Mouse (Mus musculus) stomach, embryonic 14.5 days (tissue): ENCODE results near the gene Pinlyp. TPM values are rescaled to one million over a fixed set of nuclear protein-coding genes. Genes with fewer than 3 reads are reported as not detected.

Experiments used
- ATAC-seq: fragments of 200-750 bp; cut with Nextera tagmentation; 2 replicates; pipeline ENCODE4 v1.8.0; 2017; ENCODE audit warnings: low read depth, moderate TSS enrichment; ENCODE audit not compliant: insufficient number of reproducible peaks, insufficient read depth, low FRiP score
- H3K27ac ChIP-seq: fragments of 300-500 bp; sonication (generic); 2 replicates; pipeline ENCODE4 v1.5.1; 2014; ENCODE audit warnings: mild to moderate bottlenecking, low read length, moderate library complexity, mixed read lengths
- H3K27me3 ChIP-seq: fragments of 300-500 bp; sonication (generic); 2 replicates; pipeline ENCODE4 v1.6.1; 2014; ENCODE audit warnings: low read length, control low read depth, mixed read lengths; ENCODE audit not compliant: control insufficient read depth, insufficient read depth
- H3K36me3 ChIP-seq: fragments of 300-500 bp; sonication (generic); 2 replicates; pipeline ENCODE4 v1.6.1; 2014; ENCODE audit warnings: mild to moderate bottlenecking, control low read depth, low read length, moderate library complexity, mixed read lengths; ENCODE audit not compliant: control insufficient read depth, insufficient read depth
- H3K4me1 ChIP-seq: fragments of 300-500 bp; sonication (generic); 2 replicates; pipeline ENCODE4 v1.6.1; 2014; ENCODE audit warnings: low read length, control low read depth, mixed read lengths; ENCODE audit not compliant: control insufficient read depth, insufficient read depth
- H3K4me2 ChIP-seq: fragments of 300-500 bp; sonication (generic); replicated peaks from 2 replicates; pipeline ENCODE4 v1.6.1; 2014; ENCODE audit warnings: low read depth, low read length, control low read depth
- H3K4me3 ChIP-seq: fragments of 300-500 bp; sonication (generic); 2 replicates; pipeline ENCODE4 v1.5.1; 2014; ENCODE audit warnings: low read depth, low read length, control low read depth
- H3K9ac ChIP-seq: fragments of 300-500 bp; sonication (generic); replicated peaks from 2 replicates; pipeline ENCODE4 v1.6.1; 2014; ENCODE audit warnings: low read depth, mild to moderate bottlenecking, control low read depth, low read length, moderate library complexity, mixed read lengths
- H3K9me3 ChIP-seq: fragments of 300-500 bp; sonication (generic); 2 replicates; pipeline ENCODE4 v1.6.1; 2016; ENCODE audit warnings: low read depth, low read length, control low read depth; ENCODE audit not compliant: control insufficient read depth
- WGBS: fragments of 180-500 bp; shearing (Covaris S2); extraction: QIAGEN DNeasy Blood & Tissue Kit; methylation state at CpG from one replicate; pipeline ENCODE4 v1.1.7; 2014; 5-methylcytosine and 5-hydroxymethylcytosine counted together
- polyA plus RNA-seq: library from polyadenylated mRNA; unstranded; fragments of >200 nt; fragmentation: Nextera tagmentation; extraction: Ambion mirVana; gene quantifications from 2 replicates; pipeline ENCODE4 v1.2.1, GENCODE M21; 2014

Pinlyp gene
- polyA plus RNA-seq, 1 experiment from 2014 or later: 1.3 TPM

- Histone ChIP-seq H3K4me2 (peak within 1 kb of the TSS; percentile 69), H3K27ac (peak within 1 kb of the TSS; percentile 21; the same call in 1 of the 2 replicates), H3K4me1 (peaks cover 3% of the 10 kb centered on the region; the same call in 1 of the 2 replicates), H3K9ac (peak within 1 kb of the TSS; percentile 54), H3K36me3 (no peaks in the 10 kb centered on the region), H3K27me3 (0 out of 2 replicates have a peak, but pooled peaks cover 10% of the 10 kb centered on the region), H3K9me3 (no peaks in the 10 kb centered on the region), H3K4me3 (peak within 1 kb of the TSS; percentile 37)
- peak; percentile 53; the same call in 1 of the 2 replicates for ATAC-seq
- 6% methylated on average over 30 of the region's 30 CpGs for WGBS
Measured at GRCm38 (mm10) chr7:24587330-24588105, 41.6 kb upstream of the Pinlyp start, which contains the start of the genes Ethe1 and Zfp575. Ethe1 (plus strand) TSS chr7:24587543. Zfp575 (minus strand) TSS chr7:24587641.

GRCm38 (mm10) chr7:24586828-24587227 is 40.9 kb upstream of the Pinlyp start:
- WGBS: 8% methylated on average over 8 of the region's 8 CpGs
- no peaks in the 10 kb centered on the region for H3K36me3 ChIP-seq
- peak overlapping the region; percentile 69 for H3K4me2 ChIP-seq
- peak; percentile 79 for ATAC-seq
- 0 out of 2 replicates have a peak, but pooled peaks cover 10% of the 10 kb centered on the region for H3K27me3 ChIP-seq
- peaks cover 3% of the 10 kb centered on the region; the same call in 1 of the 2 replicates for H3K4me1 ChIP-seq
- H3K9ac ChIP-seq: no peak overlapping the region
- peak overlapping the region; percentile 37 for H3K4me3 ChIP-seq
- H3K9me3 ChIP-seq: no peaks in the 10 kb centered on the region
- H3K27ac ChIP-seq: peak overlapping the region; percentile 21; the same call in 1 of the 2 replicates

GRCm38 (mm10) chr7:24585995-24586394 is 40.1 kb upstream of the Pinlyp start:
- Histone ChIP-seq H3K36me3 (no peaks in the 10 kb centered on the region), H3K4me2 (no peak overlapping the region), H3K27me3 (0 out of 2 replicates have a peak, but pooled peaks cover 10% of the 10 kb centered on the region), H3K4me1 (peaks cover 3% of the 10 kb centered on the region; the same call in 1 of the 2 replicates), H3K9me3 (no peaks in the 10 kb centered on the region), H3K9ac (no peak overlapping the region), H3K4me3 (no peak overlapping the region), H3K27ac (no peak overlapping the region)
- ATAC-seq: no peak
- 38% methylated on average over 14 of the region's 16 CpGs for WGBS

- H3K36me3 ChIP-seq: no peaks in the 10 kb centered on the region
- no peak for ATAC-seq
- H3K9me3 ChIP-seq: no peaks in the 10 kb centered on the region
- H3K4me2 ChIP-seq: no peak overlapping the region
- WGBS: 96% methylated on average over 6 of the region's 6 CpGs
- no peak overlapping the region for H3K9ac ChIP-seq
- 0 out of 2 replicates have a peak, but pooled peaks cover 10% of the 10 kb centered on the region for H3K27me3 ChIP-seq
- H3K4me1 ChIP-seq: peaks cover 3% of the 10 kb centered on the region; the same call in 1 of the 2 replicates
- H3K27ac ChIP-seq: no peak overlapping the region
- H3K4me3 ChIP-seq: no peak overlapping the region
Measured at GRCm38 (mm10) chr7:24584876-24585275, 39.0 kb upstream of the Pinlyp start.

GRCm38 (mm10) chr7:24577811-24578210 is 31.9 kb upstream of the Pinlyp start:
- Histone ChIP-seq H3K27ac (no peak overlapping the region), H3K9me3 (no peaks in the 10 kb centered on the region), H3K36me3 (peaks cover 6% of the 10 kb centered on the region), H3K4me2 (no peak overlapping the region), H3K27me3 (no peaks in the 10 kb centered on the region), H3K4me1 (no peaks in the 10 kb centered on the region), H3K9ac (no peak overlapping the region), H3K4me3 (no peak overlapping the region)
- no peak for ATAC-seq
- 93% methylated on average over 10 of the region's 10 CpGs for WGBS

GRCm38 (mm10) chr7:24574224-24574796 is 28.4 kb upstream of the Pinlyp start:
- Histone ChIP-seq H3K4me1 (no peaks in the 10 kb centered on the region), H3K9ac (no peak overlapping the region), H3K4me3 (no peak overlapping the region), H3K4me2 (no peak overlapping the region), H3K9me3 (no peaks in the 10 kb centered on the region), H3K27me3 (no peaks in the 10 kb centered on the region), H3K36me3 (peaks cover 19% of the 10 kb centered on the region), H3K27ac (no peak overlapping the region)
- peak; percentile 33; the same call in 1 of the 2 replicates for ATAC-seq
- WGBS: 59% methylated on average over 12 of the region's 12 CpGs

GRCm38 (mm10) chr7:24572455-24572854 is 26.5 kb upstream of the Pinlyp start:
- ATAC-seq: no peak
- no peak overlapping the region for H3K27ac ChIP-seq
- peaks cover 29% of the 10 kb centered on the region for H3K36me3 ChIP-seq
- no peaks in the 10 kb centered on the region for H3K27me3 ChIP-seq
- no peak overlapping the region for H3K4me3 ChIP-seq
- H3K4me2 ChIP-seq: no peak overlapping the region
- no peaks in the 10 kb centered on the region for H3K4me1 ChIP-seq
- no peak overlapping the region for H3K9ac ChIP-seq
- WGBS: 59% methylated on average over 5 of the region's 5 CpGs
- no peaks in the 10 kb centered on the region for H3K9me3 ChIP-seq

GRCm38 (mm10) chr7:24571071-24571470 is 25.2 kb upstream of the Pinlyp start:
- H3K27me3 ChIP-seq: no peaks in the 10 kb centered on the region
- no peak overlapping the region for H3K4me2 ChIP-seq
- H3K4me1 ChIP-seq: no peaks in the 10 kb centered on the region
- no peak overlapping the region for H3K4me3 ChIP-seq
- 79% methylated on average over 4 of the region's 4 CpGs for WGBS
- H3K36me3 ChIP-seq: peaks cover 42% of the 10 kb centered on the region
- no peak for ATAC-seq
- H3K9ac ChIP-seq: no peak overlapping the region
- no peaks in the 10 kb centered on the region for H3K9me3 ChIP-seq
- no peak overlapping the region for H3K27ac ChIP-seq
